Mouse (Mus musculus) C2C12 (cell line): ENCODE measurements around the gene Fntb.

Experiments
- CTCF ChIP-seq: IDR thresholded peaks from one replicate; pipeline ENCODE4 v1.5.1; 2011; ENCODE audit not compliant: control insufficient read depth, insufficient read depth, insufficient read length
- USF1 ChIP-seq: IDR thresholded peaks from one replicate; pipeline ENCODE4 v1.6.1; 2011; ENCODE audit warnings: low read depth, mild to moderate bottlenecking, control low read depth, moderate library complexity

- TF ChIP-seq CTCF: no peak
- no peak for TF ChIP-seq USF1
Observed at GRCm38 (mm10) chr12:76965876-76966275, 200.5 kb downstream of the Fntb start.
